Mouse (Mus musculus): ENCODE data around the gene Afg3l1. TPM values are rescaled to one million over a fixed set of nuclear protein-coding genes. Genes with fewer than 3 reads are reported as not detected.
A peak's percentile ranks its signal among the peaks of the same experiment; 100 is the strongest.
"Not testable (repeated sequence)": the region's sequence is repeated elsewhere in the genome, so short reads cannot be mapped to it uniquely, and the experiment has no call there.

Afg3l1 gene
- total RNA-seq, 2 experiments from 2014 or later = 53.8 to 58.4 TPM

- intact Hi-C loops (cut with DNase I) = no loop called here
- DNase-seq = no peak
Observed at GRCm38 (mm10) chr8:123514136-123514535, 36.4 kb downstream of the Afg3l1 start.

- peak; percentile 48 for DNase-seq
- intact Hi-C loops (cut with DNase I) = no loop called here
Observed at GRCm38 (mm10) chr8:123514781-123515539, 37.3 kb downstream of the Afg3l1 start, which contains the start of gene Dbndd1. Gene Dbndd1 (minus strand): TSS chr8:123515463.

- intact Hi-C loops (cut with DNase I) = no loop called here
- no peak for DNase-seq
Observed at GRCm38 (mm10) chr8:123515540-123515897, 37.8 kb downstream of the Afg3l1 start.

- DNase-seq = no peak
- intact Hi-C loops (cut with DNase I) = no loop called here
Observed at GRCm38 (mm10) chr8:123516596-123516995, 38.9 kb downstream of the Afg3l1 start.

- no peak for DNase-seq
- intact Hi-C loops (cut with DNase I) = no loop called here
Observed at GRCm38 (mm10) chr8:123518172-123518571, 40.5 kb downstream of the Afg3l1 start.

GRCm38 (mm10) chr8:123518667-123519066 lies 41.0 kb downstream of the Afg3l1 start, which contains the start of gene Gas8:
Gene Gas8 (plus strand): TSS chr8:123518834.
- intact Hi-C loops (cut with DNase I) = no loop called here

GRCm38 (mm10) chr8:123520048-123520447 lies 42.3 kb downstream of the Afg3l1 start:
- intact Hi-C loops (cut with DNase I); DNase-seq: not testable (repeated sequence)

More at GRCm38 (mm10) chr8:123518667-123519066, 41.0 kb downstream of the Afg3l1 start, which contains the start of gene Gas8:
- peak; percentile 87 to 91 for DNase-seq

- DNase-seq = no peak
- intact Hi-C loops (cut with DNase I) = no loop called here
Observed at GRCm38 (mm10) chr8:123527720-123528489, 50.2 kb downstream of the Afg3l1 start.

- intact Hi-C loops (cut with DNase I) = no loop called here
- no peak for DNase-seq
Observed at GRCm38 (mm10) chr8:123536242-123536989, 58.7 kb downstream of the Afg3l1 start.

GRCm38 (mm10) chr8:123536990-123537380 lies 59.3 kb downstream of the Afg3l1 start:
- intact Hi-C loops (cut with DNase I) = no loop called here
- DNase-seq = no peak

GRCm38 (mm10) chr8:123537641-123538040 lies 59.9 kb downstream of the Afg3l1 start:
- peak in 1 of 2 experiments; percentile 12 for DNase-seq
- intact Hi-C loops (cut with DNase I) = not testable (repeated sequence)

Other genes with a start within 250 kb of the Afg3l1 start
- gene Spata2l, start 241.7 kb upstream of the Afg3l1 start, total RNA-seq (2021) = 1 to 10 TPM; 6.5 to 6.9 TPM
- 10 to 100 TPM; 15.7 to 16.6 TPM for gene Zfp276, start 223.7 kb upstream of the Afg3l1 start, total RNA-seq (2021)
- 10 to 100 TPM; 23.1 to 29.1 TPM for gene Vps9d1, start 223.6 kb upstream of the Afg3l1 start, total RNA-seq (2021)
- gene Fanca, start 159.3 kb upstream of the Afg3l1 start, total RNA-seq (2021) = 1 to 10 TPM; 2.1 to 5.4 TPM
- gene Spire2, start 145.2 kb upstream of the Afg3l1 start, total RNA-seq (2021) = under 1 TPM; 0.24 to 0.32 TPM
- 100 to 1,000 TPM; 136 to 149 TPM for gene Tcf25, start 104.2 kb upstream of the Afg3l1 start, total RNA-seq (2021)
- gene Mc1r, start 70.8 kb upstream of the Afg3l1 start, total RNA-seq (2021) = not detected
- under 1 TPM; 0.61 to 0.67 TPM for gene Tubb3, start 66.5 kb upstream of the Afg3l1 start, total RNA-seq (2021)
- gene Def8, start 54.4 kb upstream of the Afg3l1 start, total RNA-seq (2021) = 10 to 100 TPM; 45.8 to 50.8 TPM
- not detected for gene Dbndd1, start 37.6 kb downstream of the Afg3l1 start, total RNA-seq (2021)
- gene Gas8, start 40.9 kb downstream of the Afg3l1 start, total RNA-seq (2021) = 1 to 10 TPM; 6.1 to 6.2 TPM
- 1 to 10 TPM; 7.5 to 9.9 TPM for gene Rhou, start 176.0 kb downstream of the Afg3l1 start, total RNA-seq (2021)

Data from heart, postnatal 14 days (tissue).